Mouse (Mus musculus): ENCODE data around the gene Exosc8.
A peak's percentile ranks its signal among the peaks of the same experiment; 100 is the strongest.

Gene Exosc8

GRCm38 (mm10) chr3:54735247-54736046, at the start of gene Exosc8, which contains the start of gene Alg5:
Exosc8 (minus strand) TSS chr3:54735393.
Alg5 (plus strand) TSS chr3:54735539.
- DNase-seq = peak; percentile 91 to 94

DNA sequence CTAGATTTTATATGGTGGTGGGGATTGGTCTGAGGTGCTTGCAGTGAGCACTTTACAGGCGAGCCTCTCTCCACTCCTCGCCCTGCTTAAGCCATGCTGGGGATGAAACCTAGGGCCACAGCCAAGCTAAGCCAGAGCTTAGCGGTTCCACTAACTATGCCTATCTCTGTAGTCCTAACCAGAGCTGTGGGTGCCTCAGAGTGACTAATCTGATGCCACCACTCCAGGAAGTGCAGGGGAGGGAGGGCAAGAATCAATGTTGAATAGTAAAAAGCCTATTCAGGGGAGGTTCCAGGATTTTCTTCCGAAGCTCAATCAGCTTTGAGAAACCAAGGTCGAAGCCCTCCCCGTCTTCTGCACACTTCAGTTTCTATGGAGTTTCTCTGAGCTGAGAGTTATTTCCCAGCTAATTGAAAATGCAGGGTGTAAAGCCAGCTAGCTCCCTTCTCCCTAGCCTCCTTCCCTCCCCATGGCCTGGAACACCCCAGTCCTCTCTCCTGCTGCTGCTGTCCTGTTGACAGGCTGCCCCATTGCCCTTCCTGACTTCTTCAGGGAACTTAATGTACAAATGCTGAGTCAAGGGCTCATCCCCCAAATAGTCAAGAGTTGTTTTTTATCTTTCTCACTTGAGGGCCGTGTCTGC, 40.9 kb upstream of the Exosc8 start:
- DNase-seq = no peak

DNA sequence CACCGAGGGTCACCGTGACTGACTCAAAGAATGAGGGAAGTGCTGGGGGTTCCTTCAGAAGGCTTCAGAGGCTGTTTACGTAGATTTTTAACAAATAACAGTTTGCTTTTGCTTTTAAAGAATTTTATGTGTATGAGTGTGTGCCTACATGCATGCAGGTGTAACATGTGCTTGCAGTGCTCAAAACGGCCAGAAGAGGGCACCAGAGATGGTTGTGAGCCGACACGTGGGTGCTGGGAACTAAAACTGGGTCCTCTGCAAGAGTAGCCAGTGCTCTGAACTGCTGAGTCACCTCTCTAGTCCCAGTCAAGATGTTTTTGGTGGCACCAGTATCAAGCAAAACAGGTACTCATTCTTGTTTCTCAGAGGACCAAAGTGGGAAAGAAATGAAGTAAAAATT, 38.4 kb upstream of the Exosc8 start:
- no peak for DNase-seq

DNA sequence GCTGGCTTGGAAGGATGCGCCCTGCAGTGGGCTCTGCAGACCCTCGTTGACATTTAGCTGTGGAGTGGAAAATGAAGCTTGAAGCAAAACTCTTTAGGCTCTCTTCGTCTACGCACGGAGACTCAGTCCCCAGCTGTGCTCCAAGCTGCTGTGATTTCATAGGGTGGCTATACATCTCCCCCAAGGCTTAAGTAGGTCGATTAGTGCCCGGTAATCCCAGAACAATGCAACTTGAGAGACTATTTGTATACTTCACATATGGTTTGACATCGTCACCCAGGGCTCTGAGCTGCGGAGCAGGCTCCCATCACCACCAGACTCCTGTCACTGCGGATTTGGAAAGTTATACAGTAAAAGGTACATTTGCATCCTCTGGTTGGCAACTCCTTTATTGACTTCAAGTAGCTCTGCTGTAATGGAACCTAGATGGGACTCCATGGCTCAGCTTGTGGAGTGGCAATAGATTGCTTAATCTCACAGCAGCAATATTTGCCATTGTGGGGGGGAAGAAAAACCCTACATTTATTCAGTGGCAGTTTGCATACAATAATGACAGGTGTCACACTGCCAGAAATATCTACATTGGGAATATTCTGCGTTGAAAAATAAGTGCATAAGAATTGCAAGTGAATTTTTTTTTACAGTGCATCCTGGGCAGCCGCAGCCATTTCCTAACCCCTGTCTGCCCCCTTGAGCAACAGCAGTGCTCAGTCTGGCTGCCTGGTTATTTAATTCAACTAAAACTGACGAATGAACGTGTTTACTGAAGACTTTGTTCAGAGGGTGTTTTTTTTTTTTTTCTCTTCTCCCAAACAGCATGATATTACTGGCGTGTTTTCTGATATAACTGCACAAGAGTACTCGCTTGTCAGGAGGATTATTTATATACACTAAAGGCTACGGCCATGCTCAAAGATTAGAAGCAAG, 34.4 kb upstream of the Exosc8 start:
- DNase-seq = no peak

- no peak for DNase-seq
Observed at GRCm38 (mm10) chr3:54768592-54768991, 33.4 kb upstream of the Exosc8 start.

GRCm38 (mm10) chr3:54766811-54767210, 31.6 kb upstream of the Exosc8 start:
- DNase-seq = no peak

GRCm38 (mm10) chr3:54766034-54766433, 30.8 kb upstream of the Exosc8 start:
- no peak for DNase-seq

DNA sequence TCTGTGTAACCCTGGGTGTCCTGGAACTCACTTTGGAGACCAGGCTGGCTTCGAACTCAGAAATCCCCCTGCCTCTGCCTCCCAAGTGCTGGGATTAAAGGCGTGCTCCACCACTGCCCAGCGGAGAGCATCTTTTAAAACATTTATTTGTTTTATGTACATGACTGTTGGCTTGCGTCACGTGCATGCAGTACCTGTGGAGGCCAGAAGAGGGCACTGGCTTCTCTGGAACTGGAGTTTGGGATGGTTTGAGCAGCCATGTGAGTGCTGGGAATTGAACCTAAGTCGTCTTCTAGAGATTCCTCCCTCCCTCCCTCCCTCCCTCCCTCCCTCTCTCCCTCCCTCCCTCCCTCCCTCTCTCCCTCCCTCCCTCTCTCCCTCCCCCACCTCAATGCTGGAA, 30.3 kb upstream of the Exosc8 start:
- peak in 1 of 2 experiments; percentile 20 for DNase-seq

GRCm38 (mm10) chr3:54764418-54764817, 29.2 kb upstream of the Exosc8 start:
- peak; percentile 40 to 47 for DNase-seq

DNA sequence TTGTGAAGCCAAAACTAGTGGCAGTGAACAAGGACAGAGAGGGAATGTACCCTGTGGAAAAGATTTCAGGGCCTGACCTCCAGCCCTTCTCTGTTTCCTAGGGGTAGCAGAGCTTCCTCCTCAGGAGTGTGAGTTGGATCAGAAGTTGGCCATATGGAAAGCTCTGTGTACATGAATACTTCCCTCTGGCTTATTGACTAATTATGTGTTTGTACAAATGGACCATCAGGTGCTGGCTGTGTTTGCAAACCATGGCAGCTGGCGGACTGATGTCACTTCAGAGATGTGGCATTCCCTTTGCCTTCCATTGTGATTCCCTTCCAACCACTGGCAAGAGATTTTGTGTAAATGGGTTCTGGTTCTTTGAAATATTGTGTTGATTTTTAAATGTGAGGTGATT, 26.1 kb upstream of the Exosc8 start:
- no peak for DNase-seq

DNA sequence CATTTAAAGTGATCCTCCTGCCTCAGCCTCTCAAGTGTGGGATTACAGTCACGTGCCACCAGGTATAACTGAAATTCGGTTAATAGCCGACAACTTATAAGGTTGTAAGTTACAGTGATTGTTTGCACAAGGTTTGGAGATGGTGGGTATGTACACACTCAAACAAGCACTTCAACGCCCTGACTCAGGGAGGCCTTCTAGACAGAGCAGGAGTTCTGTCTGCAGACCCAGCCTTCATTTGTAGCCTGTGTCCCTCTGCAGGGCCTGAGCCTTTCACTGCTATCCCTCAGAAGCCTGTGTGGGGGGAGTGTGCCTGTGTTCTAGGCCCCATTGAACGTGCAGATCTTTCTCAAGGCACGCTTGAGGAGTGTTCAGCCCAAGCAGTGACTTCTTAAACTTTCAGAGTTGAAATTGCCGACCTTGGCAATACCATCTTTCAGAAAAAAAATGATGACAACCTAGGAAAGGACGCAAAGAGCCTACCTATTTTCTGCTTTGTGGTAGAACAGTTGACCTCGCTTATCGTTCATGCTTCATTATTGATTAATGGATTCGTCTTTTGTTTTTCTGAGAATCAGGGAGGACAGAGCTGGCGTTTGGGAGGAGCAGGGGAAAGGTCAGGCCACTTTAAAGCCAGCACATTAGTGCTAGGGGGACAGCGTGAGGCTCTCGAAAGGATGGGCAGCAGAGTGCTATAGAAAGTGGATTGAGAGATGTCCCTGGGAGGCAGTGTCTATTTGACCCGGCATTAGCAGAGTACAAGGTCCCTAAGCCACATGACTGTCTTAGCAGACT, 25.3 kb upstream of the Exosc8 start:
- DNase-seq = no peak

GRCm38 (mm10) chr3:54759211-54759610, 24.0 kb upstream of the Exosc8 start:
- no peak for DNase-seq

DNA sequence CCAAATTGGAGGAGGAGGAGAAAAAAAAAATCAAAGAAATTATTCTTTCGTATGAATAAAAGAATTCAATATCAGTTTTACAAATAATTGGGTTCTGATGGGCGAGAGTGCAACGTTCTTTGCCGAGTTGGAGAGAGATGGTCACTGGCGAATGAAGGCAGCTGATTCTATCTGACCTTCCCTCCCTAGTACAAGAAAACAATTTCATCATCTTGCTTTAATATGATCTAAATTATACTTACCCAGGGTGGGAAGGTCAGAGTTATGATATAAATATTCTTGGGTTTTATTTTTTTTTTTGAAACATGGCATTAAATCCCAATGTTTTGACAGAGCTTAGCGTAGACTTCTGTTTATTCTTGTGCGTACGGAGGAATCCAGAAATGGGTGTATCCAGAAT, 22.3 kb upstream of the Exosc8 start:
- DNase-seq = no peak

- peak; percentile 30 for DNase-seq
Observed at GRCm38 (mm10) chr3:54756058-54756457, 20.9 kb upstream of the Exosc8 start.

- peak; percentile 63 to 71 for DNase-seq
Observed at GRCm38 (mm10) chr3:54755145-54756041, 20.2 kb upstream of the Exosc8 start, which contains the start of gene Smad9. Smad9 (plus strand) TSS chr3:54755582.

DNA sequence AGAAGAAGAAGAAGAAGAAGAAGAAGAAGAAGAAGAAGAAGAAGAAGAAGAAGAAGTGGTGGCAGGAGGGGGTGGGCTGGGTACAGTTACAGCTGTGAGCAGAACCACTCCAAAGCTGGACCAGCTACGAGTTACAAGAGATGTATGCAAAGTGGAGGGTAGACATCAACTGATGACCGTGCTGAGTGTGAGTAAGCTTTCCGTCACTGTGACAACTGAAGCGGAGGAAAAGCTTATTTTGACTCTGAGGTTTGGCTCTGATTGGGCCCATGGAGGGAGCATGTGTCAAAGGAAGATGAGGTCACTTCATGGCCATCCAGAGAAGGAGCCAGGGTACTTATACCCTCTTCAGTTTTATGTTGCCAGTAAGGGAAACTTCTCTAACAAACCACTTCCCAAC, 18.2 kb upstream of the Exosc8 start:
- DNase-seq = no peak

GRCm38 (mm10) chr3:54745799-54746198, 10.6 kb upstream of the Exosc8 start:
- DNase-seq = peak; percentile 14 to 19

DNA sequence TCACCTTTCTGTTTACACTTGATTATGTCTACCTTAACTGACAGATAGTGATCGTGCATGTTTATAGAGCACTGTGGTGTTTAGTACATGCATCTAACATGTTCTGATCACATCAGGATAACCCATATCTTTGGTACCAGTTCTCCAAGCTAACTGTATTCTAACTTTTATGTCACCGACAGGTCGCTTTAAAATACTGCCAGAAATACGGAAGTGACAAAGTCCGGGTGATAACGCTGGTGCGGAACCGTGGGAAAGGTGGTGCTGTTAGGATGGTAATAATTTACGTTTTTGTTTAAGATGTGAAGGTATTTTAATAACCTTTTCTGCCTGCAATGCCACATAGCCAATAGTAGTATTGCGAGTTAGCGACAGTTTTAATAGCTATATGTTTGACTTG, 6.8 kb upstream of the Exosc8 start:
- DNase-seq = no peak

DNA sequence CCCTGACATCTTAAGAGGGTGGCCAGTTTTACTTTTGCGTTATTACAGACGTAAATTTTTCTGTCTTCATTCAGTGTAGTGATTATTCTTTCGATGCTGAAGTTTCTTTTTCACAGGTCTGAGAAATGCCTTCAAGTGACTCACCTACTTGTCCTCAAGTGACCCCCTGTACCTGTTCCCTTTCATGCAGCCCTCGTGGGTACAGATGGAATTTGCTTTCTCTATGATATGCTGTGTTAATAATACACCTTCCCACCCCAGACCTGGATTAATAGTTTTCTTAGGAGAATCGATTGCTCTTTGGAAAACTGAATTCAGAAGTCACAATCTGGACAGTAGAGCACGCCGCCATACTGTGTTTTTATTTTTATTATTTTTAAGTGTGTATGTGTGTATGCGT, 2.1 kb upstream of the Exosc8 start:
- no peak for DNase-seq

- DNase-seq = peak in 1 of 2 experiments; percentile 26
Observed at GRCm38 (mm10) chr3:54736101-54736927, 1.1 kb upstream of the Exosc8 start.

All from cerebellum, postnatal 36 days (tissue).